Mouse (Mus musculus) cerebellum, adult 2 months (tissue): ENCODE measurements around the gene Cd47. TPM values are rescaled to one million over a fixed set of nuclear protein-coding genes. Genes with fewer than 3 reads are reported as not detected.

ENCODE experiments used
- DNase-seq, 2 experiments: peaks; one replicate each; pipeline ENCODE4 v3.0.0; 2021
- H3K27ac ChIP-seq: fragments of 200-500 bp; 2 replicates; pipeline ENCODE4 v1.5.1; 2012; ENCODE audit warnings: low read length, control low read depth, inconsistent platforms; ENCODE audit not compliant: insufficient read depth
- H3K27me3 ChIP-seq: fragments of 200-500 bp; 2 replicates; pipeline ENCODE4 v1.6.1; 2012; ENCODE audit warnings: inconsistent platforms, mild to moderate bottlenecking, low read length, moderate library complexity; ENCODE audit not compliant: control insufficient read depth, insufficient read depth
- H3K4me1 ChIP-seq: fragments of 200-500 bp; 2 replicates; pipeline ENCODE4 v1.6.1; 2011; ENCODE audit warnings: low read length; ENCODE audit not compliant: control insufficient read depth, insufficient read depth
- H3K4me3 ChIP-seq: fragments of 200-500 bp; replicated peaks from 2 replicates; pipeline ENCODE3; 2011; ENCODE audit warnings: mild to moderate bottlenecking, low read depth, low read length, control low read depth; ENCODE audit not compliant: insufficient read depth
- CTCF ChIP-seq: fragments of 200-500 bp; IDR thresholded peaks from 2 replicates; pipeline ENCODE4 v1.5.1; 2011; ENCODE audit warnings: low read depth, mild to moderate bottlenecking, control low read depth, low read length, moderate library complexity, borderline replicate concordance; ENCODE audit not compliant: insufficient read depth
- POLR2A ChIP-seq: fragments of 200-500 bp; IDR thresholded peaks from 2 replicates; pipeline ENCODE4 v1.6.1; 2011; ENCODE audit warnings: low read length, control low read depth, borderline replicate concordance; ENCODE audit not compliant: insufficient read depth
- WGBS: fragments of 180-500 bp; shearing (Covaris S2); methylation state at CpG from one replicate; pipeline ENCODE4 v1.1.7; 2018; 5-methylcytosine and 5-hydroxymethylcytosine counted together
- polyA plus RNA-seq: library from polyadenylated mRNA; depleted of rRNA; stranded (reverse); fragments of >200 nt; gene quantifications from 2 replicates; pipeline ENCODE4 v1.2.3, GENCODE M21; 2012; rRNA removed

The Cd47 gene
- polyA plus RNA-seq, 1 experiment: 123 TPM

DNA sequence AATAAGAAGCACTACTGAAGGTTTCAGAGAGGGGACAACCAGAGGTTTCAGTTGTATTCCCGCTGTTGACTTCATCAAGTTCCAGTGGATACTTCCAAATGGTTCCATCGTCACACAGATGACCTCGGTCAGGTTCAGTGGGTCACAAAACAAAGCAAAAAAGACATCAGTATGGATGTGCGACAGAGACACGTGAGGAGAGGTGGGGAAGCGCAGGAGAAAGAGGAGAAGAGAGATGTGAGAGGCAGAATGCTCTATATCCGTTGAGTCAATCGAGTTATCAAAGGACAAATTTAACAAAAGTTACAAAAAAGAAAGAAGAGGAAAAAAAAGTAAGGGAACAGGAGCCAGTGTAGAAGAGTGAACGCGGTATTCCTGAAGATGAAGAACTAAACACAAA lies 154.6 kb downstream of the Cd47 start:
- DNase-seq: no peak
- WGBS: 95% methylated on average over 10 of the region's 10 CpGs
- no peak for TF ChIP-seq CTCF
- no peaks in the 10 kb centered on the region; the same call in 1 of the 2 replicates for H3K4me1 ChIP-seq
- H3K27ac ChIP-seq: no peak overlapping the region
- H3K4me3 ChIP-seq: no peak overlapping the region
- no peaks in the 10 kb centered on the region for H3K27me3 ChIP-seq

DNA sequence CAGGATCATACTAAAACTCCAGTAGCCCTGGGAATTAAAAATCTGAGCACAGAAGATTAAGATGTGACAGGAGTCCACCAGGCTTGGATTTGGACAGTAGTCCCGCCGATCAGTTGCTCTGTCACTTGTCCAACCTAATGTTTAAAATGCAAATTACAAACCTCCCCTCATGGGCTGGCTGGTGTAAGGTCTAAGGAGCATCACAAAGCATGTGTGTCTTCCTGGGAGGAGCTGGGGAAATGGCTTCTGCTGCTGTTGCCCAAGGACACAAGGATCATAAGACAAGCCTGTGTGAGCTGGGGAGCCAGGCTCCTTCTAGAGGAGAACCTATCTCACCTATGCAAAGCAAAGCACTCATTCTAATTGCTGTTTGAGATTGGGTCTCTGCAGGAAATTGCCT lies 155.0 kb downstream of the Cd47 start:
- no peak overlapping the region for H3K27ac ChIP-seq
- H3K4me3 ChIP-seq: no peak overlapping the region
- no peak for DNase-seq
- WGBS: 53% methylated on average over 2 of the region's 2 CpGs
- no peak for TF ChIP-seq CTCF
- no peak for TF ChIP-seq POLR2A
- no peaks in the 10 kb centered on the region; the same call in 1 of the 2 replicates for H3K4me1 ChIP-seq
- H3K27me3 ChIP-seq: no peaks in the 10 kb centered on the region

GRCm38 (mm10) chr16:49955952-49956351 lies 155.6 kb downstream of the Cd47 start:
- Histone ChIP-seq H3K27ac (no peak overlapping the region), H3K4me1 (no peaks in the 10 kb centered on the region; the same call in 1 of the 2 replicates), H3K27me3 (no peaks in the 10 kb centered on the region), H3K4me3 (no peak overlapping the region)
- DNase-seq: no peak
- no peak for TF ChIP-seq POLR2A
- no peak for TF ChIP-seq CTCF
- 91% methylated on average over 2 of the region's 2 CpGs for WGBS

DNA sequence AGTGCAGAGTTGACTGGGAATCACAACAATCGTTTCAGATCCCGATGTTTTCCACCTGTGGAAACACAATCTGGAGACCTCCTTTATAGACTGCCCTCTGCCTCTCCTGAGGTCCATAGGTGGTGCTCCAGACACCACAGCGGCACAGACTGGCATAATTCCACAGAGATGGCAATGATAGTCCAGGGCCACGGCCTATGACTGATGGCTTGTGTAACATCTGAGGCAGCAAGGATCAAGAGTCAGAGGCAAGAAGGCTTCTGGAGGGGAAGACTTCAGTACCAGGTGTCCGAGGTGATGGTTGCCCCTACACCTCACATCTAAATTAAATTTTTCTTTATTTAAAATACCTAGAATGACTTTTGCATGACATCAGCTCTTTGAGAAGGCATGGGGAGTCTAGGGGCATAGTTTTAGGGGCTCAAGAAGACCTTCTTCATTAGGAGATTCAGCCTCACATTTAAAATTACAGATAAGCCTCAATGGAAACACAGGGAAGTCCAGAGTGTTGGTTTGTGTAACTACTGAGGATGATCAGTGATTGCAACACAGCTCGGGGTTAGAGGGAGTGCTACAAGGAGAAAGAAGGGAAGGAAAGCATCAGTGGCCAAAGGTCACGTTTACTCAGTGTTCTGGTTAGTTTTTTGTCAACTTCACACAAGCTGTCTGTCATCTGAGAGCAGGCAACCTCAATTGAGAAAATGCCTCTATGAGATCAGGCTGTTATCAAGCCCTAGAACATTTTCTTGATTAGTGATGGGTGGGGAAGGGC lies 156.4 kb downstream of the Cd47 start:
- no peak overlapping the region for H3K4me3 ChIP-seq
- H3K27ac ChIP-seq: no peak overlapping the region
- H3K27me3 ChIP-seq: no peaks in the 10 kb centered on the region
- no peaks in the 10 kb centered on the region; the same call in 1 of the 2 replicates for H3K4me1 ChIP-seq
- DNase-seq: no peak
- TF ChIP-seq CTCF: no peak
- TF ChIP-seq POLR2A: no peak
- WGBS: 96% methylated on average over 7 of the region's 7 CpGs

DNA sequence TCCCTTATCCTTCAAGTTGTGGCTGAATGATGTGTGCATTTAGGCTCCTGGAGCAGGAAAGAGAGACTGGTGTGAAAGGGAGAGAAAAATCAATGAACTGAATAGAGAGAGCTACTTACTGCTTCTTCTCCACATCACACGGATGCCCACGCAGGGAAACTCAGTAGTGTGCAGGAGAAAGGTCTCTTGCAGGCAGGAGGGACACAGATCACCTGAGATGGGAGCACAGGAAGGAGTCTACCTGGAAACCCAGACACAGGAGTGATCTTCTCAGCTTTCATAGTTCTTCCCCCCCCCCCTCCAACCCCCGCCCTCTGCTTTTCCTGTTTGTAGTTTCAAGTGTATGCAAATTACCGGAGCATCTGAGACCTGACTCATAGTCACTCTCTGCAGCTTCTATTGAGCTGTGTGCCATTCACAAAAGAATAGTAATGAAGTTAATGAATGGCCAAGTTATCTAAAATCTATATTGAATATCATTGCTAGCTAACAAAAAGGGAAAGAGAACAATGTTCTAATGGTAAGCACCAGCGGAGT lies 158.6 kb downstream of the Cd47 start:
- Histone ChIP-seq H3K4me1 (no peaks in the 10 kb centered on the region), H3K4me3 (no peak overlapping the region), H3K27me3 (no peaks in the 10 kb centered on the region), H3K27ac (no peak overlapping the region)
- WGBS: 91% methylated on average over 5 of the region's 5 CpGs
- TF ChIP-seq POLR2A: no peak
- TF ChIP-seq CTCF: no peak
- DNase-seq: no peak

- Histone ChIP-seq H3K4me1 (no peaks in the 10 kb centered on the region), H3K27me3 (no peaks in the 10 kb centered on the region), H3K27ac (no peak overlapping the region), H3K4me3 (no peak overlapping the region)
- 91% methylated on average over 3 of the region's 3 CpGs for WGBS
- TF ChIP-seq POLR2A (no peak), CTCF (no peak)
- DNase-seq: no peak
These were observed 162.0 kb downstream of the Cd47 start for GRCm38 (mm10) chr16:49962305-49962704.

DNA sequence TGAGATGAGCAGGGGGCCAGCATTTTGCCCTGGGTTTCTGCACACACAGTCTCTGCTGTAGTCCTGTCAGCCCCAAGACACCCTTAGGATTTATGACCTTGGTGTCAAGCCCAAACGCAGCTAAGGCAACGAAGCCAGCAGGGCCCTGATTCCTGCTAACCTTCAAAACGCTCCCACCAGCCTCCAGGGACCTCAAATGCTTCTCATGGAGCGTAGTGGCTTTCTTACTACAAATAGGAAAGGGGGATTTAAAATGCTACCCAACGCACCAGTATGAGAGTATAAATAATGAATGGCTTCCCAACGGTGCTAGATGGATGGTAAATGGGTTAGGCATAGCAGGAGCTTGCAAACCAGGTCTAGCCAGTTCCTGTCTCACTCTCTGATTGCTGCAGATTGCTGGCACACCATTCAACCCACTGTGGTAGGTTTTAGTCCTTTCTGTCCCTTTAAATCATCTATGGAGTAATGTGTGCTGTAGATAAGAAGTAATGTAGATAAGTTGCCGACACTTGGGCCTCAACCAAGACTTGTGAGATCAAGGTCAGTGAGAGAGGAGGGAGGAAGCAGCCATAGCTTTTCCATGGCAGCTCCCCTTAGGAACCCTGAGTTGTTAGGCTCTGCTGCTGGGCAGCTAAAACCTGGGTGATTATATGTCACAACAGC lies 164.1 kb downstream of the Cd47 start:
- TF ChIP-seq CTCF (no peak), POLR2A (no peak)
- Histone ChIP-seq H3K4me3 (no peak overlapping the region), H3K27me3 (no peaks in the 10 kb centered on the region), H3K4me1 (no peaks in the 10 kb centered on the region), H3K27ac (no peak overlapping the region)
- WGBS: 79% methylated on average over 7 of the region's 7 CpGs
- no peak for DNase-seq

Other genes with a start within 250 kb of the Cd47 start
- 37.7 and 39.0 TPM in 2 replicates for gene Ift57, start 101.3 kb upstream of the Cd47 start, polyA plus RNA-seq